Mouse (Mus musculus): ENCODE results near the gene Sema4b. TPM values are rescaled to one million over a fixed set of nuclear protein-coding genes. Genes with fewer than 3 reads are reported as not detected.

Sema4b gene
- polyA plus RNA-seq, 1 experiment, result 19.8 TPM

GRCm38 (mm10) chr7:80158496-80159268 is 28.0 kb upstream of the Sema4b start:
- TF ChIP-seq FOSL1 (IDR thresholded peaks at IDR 0.05; ENCODE audit: insufficient read depth, low read length, poor library complexity, severe bottlenecking) (no peak), USF1 (IDR thresholded peaks at IDR 0.05; ENCODE audit: low read depth) (no peak), CTCF (IDR thresholded peaks at IDR 0.05; ENCODE audit: control insufficient read depth, insufficient read depth, insufficient read length) (no peak), MYOD1 (IDR thresholded peaks at IDR 0.05; ENCODE audit: control insufficient read depth, insufficient read length, low read depth) (no peak), CEBPB (IDR thresholded peaks at IDR 0.05; ENCODE audit: low read depth) (no peak), MAX (IDR thresholded peaks at IDR 0.05) (no peak), MYOG (IDR thresholded peaks at IDR 0.05; ENCODE audit: control insufficient read depth, extremely low read depth, insufficient read length) (no peak)
- H3K36me3 ChIP-seq (ENCODE audit: control insufficient read depth, insufficient read depth), result no peaks in the 10 kb centered on the region
- H3K4me3 ChIP-seq (ENCODE audit: insufficient read depth, poor library complexity, severe bottlenecking), result no peak overlapping the region
- H3K27me3 ChIP-seq (ENCODE audit: control insufficient read depth, insufficient read depth, insufficient read length), result no peaks in the 10 kb centered on the region
- no peaks in the 10 kb centered on the region for H3K79me2 ChIP-seq (ENCODE audit: control insufficient read depth, insufficient read depth)
- H3ac ChIP-seq (ENCODE audit: control insufficient read depth, insufficient read length, low read depth), result no peak overlapping the region
- H3K79me3 ChIP-seq (ENCODE audit: low read depth), result no peaks in the 10 kb centered on the region

DNA sequence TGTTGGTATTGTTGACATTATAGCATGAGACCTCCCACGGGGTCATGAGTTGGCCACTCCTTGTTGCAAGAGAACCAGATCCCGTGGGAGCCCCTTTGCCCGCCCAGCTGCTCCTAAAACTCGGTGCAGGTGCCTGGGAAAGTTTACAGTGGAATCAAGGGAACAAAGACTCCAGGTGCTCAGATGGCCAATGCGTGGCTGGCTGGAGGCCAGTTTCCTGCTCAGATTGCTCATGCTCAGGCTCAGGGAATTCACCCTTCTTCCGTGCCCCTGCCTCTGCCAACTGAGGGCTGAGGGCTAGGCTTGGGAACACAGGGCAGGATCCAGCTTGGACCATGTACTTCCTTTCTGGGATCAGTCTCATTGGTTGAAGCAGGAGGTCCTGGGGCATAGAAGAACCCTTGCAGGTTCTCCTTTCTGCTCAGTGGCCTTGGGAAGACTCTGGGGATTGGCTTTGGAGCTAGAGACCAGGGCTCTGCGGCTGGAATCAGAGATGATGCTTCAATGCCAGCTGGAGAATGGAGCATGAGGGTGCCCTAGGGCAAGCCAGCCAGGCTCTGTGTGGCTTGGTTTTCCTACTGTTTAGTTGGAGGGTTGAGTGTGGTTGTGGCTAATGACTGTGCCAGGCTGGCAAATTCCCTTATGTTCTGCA is 26.2 kb upstream of the Sema4b start:
- no peak overlapping the region for H3ac ChIP-seq (ENCODE audit: control insufficient read depth, insufficient read length, low read depth)
- H3K79me3 ChIP-seq (ENCODE audit: low read depth), result no peaks in the 10 kb centered on the region
- no peaks in the 10 kb centered on the region for H3K36me3 ChIP-seq (ENCODE audit: control insufficient read depth, insufficient read depth)
- no peak for TF ChIP-seq CTCF (IDR thresholded peaks at IDR 0.05; ENCODE audit: control insufficient read depth, insufficient read depth, insufficient read length)
- H3K79me2 ChIP-seq (ENCODE audit: control insufficient read depth, insufficient read depth), result no peaks in the 10 kb centered on the region
- H3K27me3 ChIP-seq (ENCODE audit: control insufficient read depth, insufficient read depth, insufficient read length), result no peaks in the 10 kb centered on the region
- H3K4me3 ChIP-seq (ENCODE audit: insufficient read depth, poor library complexity, severe bottlenecking), result no peak overlapping the region

DNA sequence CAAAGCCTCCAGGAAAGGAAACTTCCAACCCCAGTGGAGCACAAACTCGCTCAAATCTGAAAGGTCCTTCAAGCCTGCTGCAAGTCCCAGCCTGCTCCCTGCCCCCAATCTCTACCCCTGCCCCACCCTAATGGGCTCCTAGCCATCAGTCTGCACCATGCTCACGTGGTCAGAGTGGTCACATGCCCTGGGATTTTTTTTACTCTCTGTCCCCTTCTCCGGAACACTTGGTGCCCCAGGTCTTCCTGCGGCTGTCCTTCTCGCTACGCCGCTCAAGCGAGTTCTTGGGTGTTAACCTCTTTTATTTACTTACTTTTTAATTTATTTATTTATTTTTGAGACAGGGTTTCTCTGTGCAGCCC is 25.7 kb upstream of the Sema4b start:
- Histone ChIP-seq H3K79me2 (ENCODE audit: control insufficient read depth, insufficient read depth) (no peaks in the 10 kb centered on the region), H3K79me3 (ENCODE audit: low read depth) (no peaks in the 10 kb centered on the region), H3ac (ENCODE audit: control insufficient read depth, insufficient read length, low read depth) (no peak overlapping the region), H3K27me3 (ENCODE audit: control insufficient read depth, insufficient read depth, insufficient read length) (no peaks in the 10 kb centered on the region), H3K4me3 (ENCODE audit: insufficient read depth, poor library complexity, severe bottlenecking) (no peak overlapping the region), H3K36me3 (ENCODE audit: control insufficient read depth, insufficient read depth) (no peaks in the 10 kb centered on the region)
- TF ChIP-seq CEBPB (IDR thresholded peaks at IDR 0.05; ENCODE audit: low read depth) (no peak), FOSL1 (IDR thresholded peaks at IDR 0.05; ENCODE audit: insufficient read depth, low read length, poor library complexity, severe bottlenecking) (no peak), CTCF (IDR thresholded peaks at IDR 0.05; ENCODE audit: control insufficient read depth, insufficient read depth, insufficient read length) (no peak), MYOG (IDR thresholded peaks at IDR 0.05; ENCODE audit: control insufficient read depth, extremely low read depth, insufficient read length) (no peak), MAX (IDR thresholded peaks at IDR 0.05) (no peak), MYOD1 (IDR thresholded peaks at IDR 0.05; ENCODE audit: control insufficient read depth, insufficient read length, low read depth) (no peak), USF1 (IDR thresholded peaks at IDR 0.05; ENCODE audit: low read depth) (peak; percentile 92)

GRCm38 (mm10) chr7:80165432-80165831 is 21.2 kb upstream of the Sema4b start:
- H3K27me3 ChIP-seq (ENCODE audit: control insufficient read depth, insufficient read depth, insufficient read length), result no peaks in the 10 kb centered on the region
- H3K79me3 ChIP-seq (ENCODE audit: low read depth), result no peaks in the 10 kb centered on the region
- no peaks in the 10 kb centered on the region for H3K36me3 ChIP-seq (ENCODE audit: control insufficient read depth, insufficient read depth)
- no peak overlapping the region for H3ac ChIP-seq (ENCODE audit: control insufficient read depth, insufficient read length, low read depth)
- no peak overlapping the region for H3K4me3 ChIP-seq (ENCODE audit: insufficient read depth, poor library complexity, severe bottlenecking)
- no peaks in the 10 kb centered on the region for H3K79me2 ChIP-seq (ENCODE audit: control insufficient read depth, insufficient read depth)
- TF ChIP-seq USF1 (IDR thresholded peaks at IDR 0.05; ENCODE audit: low read depth) (no peak), MAX (IDR thresholded peaks at IDR 0.05) (no peak)

DNA sequence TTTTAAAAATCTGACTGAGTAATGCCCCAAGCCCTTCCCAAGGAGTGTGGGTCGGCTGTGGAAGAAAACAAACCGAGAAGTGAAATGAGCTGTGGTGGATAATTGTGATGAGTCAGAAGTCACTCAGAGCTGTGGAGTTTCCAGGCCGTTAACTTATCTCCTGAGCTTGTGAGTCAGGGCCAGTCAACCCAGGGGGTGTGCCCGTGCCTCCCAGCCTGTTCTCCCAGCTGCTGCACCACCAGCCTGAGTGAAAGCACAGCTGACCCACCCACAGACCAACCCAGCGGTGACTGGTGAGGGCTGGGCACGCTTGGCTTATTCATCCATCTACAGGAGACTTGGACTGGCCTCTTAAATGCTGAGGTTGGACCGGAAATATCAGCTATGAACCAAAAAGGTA is 19.9 kb upstream of the Sema4b start:
- no peaks in the 10 kb centered on the region for H3K79me2 ChIP-seq (ENCODE audit: control insufficient read depth, insufficient read depth)
- H3K4me3 ChIP-seq (ENCODE audit: insufficient read depth, poor library complexity, severe bottlenecking), result no peak overlapping the region
- no peaks in the 10 kb centered on the region for H3K79me3 ChIP-seq (ENCODE audit: low read depth)
- H3ac ChIP-seq (ENCODE audit: control insufficient read depth, insufficient read length, low read depth), result no peak overlapping the region
- no peaks in the 10 kb centered on the region for H3K27me3 ChIP-seq (ENCODE audit: control insufficient read depth, insufficient read depth, insufficient read length)
- H3K36me3 ChIP-seq (ENCODE audit: control insufficient read depth, insufficient read depth), result no peaks in the 10 kb centered on the region
- TF ChIP-seq CEBPB (IDR thresholded peaks at IDR 0.05; ENCODE audit: low read depth), result no peak
- peak; percentile 82 for TF ChIP-seq FOSL1 (IDR thresholded peaks at IDR 0.05; ENCODE audit: insufficient read depth, low read length, poor library complexity, severe bottlenecking)
- TF ChIP-seq USF1 (IDR thresholded peaks at IDR 0.05; ENCODE audit: low read depth), result no peak
- peak; percentile 99 for TF ChIP-seq MYOD1 (IDR thresholded peaks at IDR 0.05; ENCODE audit: control insufficient read depth, insufficient read length, low read depth)
- TF ChIP-seq CTCF (IDR thresholded peaks at IDR 0.05; ENCODE audit: control insufficient read depth, insufficient read depth, insufficient read length), result no peak
- peak; percentile 82 for TF ChIP-seq MAX (IDR thresholded peaks at IDR 0.05)
- no peak for TF ChIP-seq MYOG (IDR thresholded peaks at IDR 0.05; ENCODE audit: control insufficient read depth, extremely low read depth, insufficient read length)

GRCm38 (mm10) chr7:80169847-80170246 is 16.8 kb upstream of the Sema4b start:
- Histone ChIP-seq H3K79me3 (ENCODE audit: low read depth) (no peaks in the 10 kb centered on the region), H3K4me3 (ENCODE audit: insufficient read depth, poor library complexity, severe bottlenecking) (no peak overlapping the region), H3K79me2 (ENCODE audit: control insufficient read depth, insufficient read depth) (no peaks in the 10 kb centered on the region), H3K36me3 (ENCODE audit: control insufficient read depth, insufficient read depth) (no peaks in the 10 kb centered on the region), H3ac (ENCODE audit: control insufficient read depth, insufficient read length, low read depth) (no peak overlapping the region), H3K27me3 (ENCODE audit: control insufficient read depth, insufficient read depth, insufficient read length) (no peaks in the 10 kb centered on the region)
- TF ChIP-seq CTCF (IDR thresholded peaks at IDR 0.05; ENCODE audit: control insufficient read depth, insufficient read depth, insufficient read length), result no peak
- TF ChIP-seq MYOG (IDR thresholded peaks at IDR 0.05; ENCODE audit: control insufficient read depth, extremely low read depth, insufficient read length), result no peak
- TF ChIP-seq MYOD1 (IDR thresholded peaks at IDR 0.05; ENCODE audit: control insufficient read depth, insufficient read length, low read depth), result no peak
- TF ChIP-seq CEBPB (IDR thresholded peaks at IDR 0.05; ENCODE audit: low read depth), result no peak
- TF ChIP-seq USF1 (IDR thresholded peaks at IDR 0.05; ENCODE audit: low read depth), result no peak
- TF ChIP-seq MAX (IDR thresholded peaks at IDR 0.05), result no peak
- TF ChIP-seq FOSL1 (IDR thresholded peaks at IDR 0.05; ENCODE audit: insufficient read depth, low read length, poor library complexity, severe bottlenecking), result no peak

All from C2C12 (cell line).